Mouse (Mus musculus) midbrain, embryonic 13.5 days (tissue): ENCODE data around the gene Nrde2. TPM values are rescaled to one million over a fixed set of nuclear protein-coding genes. Genes with fewer than 3 reads are reported as not detected.
"Not testable (repeated sequence)": the region's sequence is repeated elsewhere in the genome, so short reads cannot be mapped to it uniquely, and the experiment has no call there.

Source experiments
- ATAC-seq: fragments of 200-750 bp; cut with Nextera tagmentation; 2 replicates; pipeline ENCODE4 v1.8.0; 2017; ENCODE audit warnings: mild to moderate bottlenecking, moderate TSS enrichment, moderate library complexity
- H3K27ac ChIP-seq: fragments of 300-500 bp; sonication (generic); 2 replicates; pipeline ENCODE4 v1.5.1; 2015; ENCODE audit warnings: inconsistent platforms, mild to moderate bottlenecking, moderate library complexity
- H3K27me3 ChIP-seq: fragments of 300-500 bp; sonication (generic); 2 replicates; pipeline ENCODE4 v1.6.1; 2015; ENCODE audit warnings: mild to moderate bottlenecking, inconsistent platforms
- H3K36me3 ChIP-seq: fragments of 300-500 bp; sonication (generic); 2 replicates; pipeline ENCODE4 v1.6.1; 2015; ENCODE audit warnings: mild to moderate bottlenecking, inconsistent platforms
- H3K4me1 ChIP-seq: fragments of 300-500 bp; sonication (generic); replicated peaks from 2 replicates; pipeline ENCODE4 v1.6.1; 2015; ENCODE audit warnings: inconsistent platforms
- H3K4me2 ChIP-seq: fragments of 300-500 bp; sonication (generic); replicated peaks from 2 replicates; pipeline ENCODE4 v1.6.1; 2015; ENCODE audit warnings: moderate library complexity, mild to moderate bottlenecking, inconsistent platforms
- H3K4me3 ChIP-seq: fragments of 300-500 bp; sonication (generic); replicated peaks from 2 replicates; pipeline ENCODE4 v1.5.1; 2015; ENCODE audit warnings: mild to moderate bottlenecking, inconsistent platforms
- H3K9ac ChIP-seq: fragments of 300-500 bp; sonication (generic); replicated peaks from 2 replicates; pipeline ENCODE4 v1.6.1; 2015; ENCODE audit warnings: mild to moderate bottlenecking, inconsistent platforms
- H3K9me3 ChIP-seq: fragments of 300-500 bp; sonication (generic); 2 replicates; pipeline ENCODE4 v1.6.1; 2016; ENCODE audit warnings: mild to moderate bottlenecking, inconsistent platforms
- WGBS: fragments of 180-500 bp; shearing (Covaris S2); methylation state at CpG from one replicate; pipeline ENCODE4 v1.1.7; 2015; 5-methylcytosine and 5-hydroxymethylcytosine counted together
- polyA plus RNA-seq: library from polyadenylated mRNA; unstranded; fragments of >200 nt; fragmentation: Nextera tagmentation; extraction: Ambion mirVana; gene quantifications from 2 replicates; pipeline ENCODE4 v1.2.1, GENCODE M21; 2015

Nrde2 gene
- polyA plus RNA-seq, 1 experiment from 2014 or later, result 14.3 TPM

DNA sequence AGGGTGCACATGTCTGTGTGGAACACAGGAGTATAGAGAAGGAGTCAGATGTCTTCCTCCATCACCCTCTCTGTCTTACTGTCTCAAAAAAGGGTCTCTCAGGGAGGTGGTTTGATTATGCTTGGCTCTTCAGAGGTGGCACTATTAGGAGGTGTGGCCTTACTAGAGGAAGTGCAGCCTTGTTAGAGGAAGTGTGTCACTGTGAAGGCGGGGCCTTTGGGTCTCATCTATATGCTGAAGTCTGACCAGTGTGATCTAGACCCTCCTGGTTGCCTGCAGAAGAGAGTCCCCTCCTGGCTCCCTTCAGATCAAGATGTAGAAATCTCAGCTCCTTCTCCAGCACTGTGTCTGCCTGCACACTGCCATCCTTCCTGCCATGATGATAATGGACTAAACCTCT is 34.7 kb upstream of the Nrde2 start:
- H3K4me3 ChIP-seq, result no peak overlapping the region
- no peaks in the 10 kb centered on the region for H3K9me3 ChIP-seq
- H3K4me1 ChIP-seq, result peaks cover 5% of the 10 kb centered on the region; the same call in 1 of the 2 replicates
- no peak overlapping the region for H3K4me2 ChIP-seq
- no peak overlapping the region for H3K9ac ChIP-seq
- no peaks in the 10 kb centered on the region for H3K36me3 ChIP-seq
- H3K27ac ChIP-seq, result no peak overlapping the region
- 85% methylated on average over 1 of the region's 1 CpGs for WGBS
- ATAC-seq, result no peak
- no peaks in the 10 kb centered on the region for H3K27me3 ChIP-seq

GRCm38 (mm10) chr12:100190802-100191201 is 31.3 kb upstream of the Nrde2 start:
- no peak overlapping the region for H3K4me2 ChIP-seq
- no peak overlapping the region for H3K4me3 ChIP-seq
- H3K9me3 ChIP-seq, result no peaks in the 10 kb centered on the region
- H3K4me1 ChIP-seq, result peaks cover 14% of the 10 kb centered on the region
- no peaks in the 10 kb centered on the region for H3K27me3 ChIP-seq
- no peak overlapping the region for H3K9ac ChIP-seq
- 91% methylated on average over 6 of the region's 6 CpGs for WGBS
- ATAC-seq, result no peak
- no peak overlapping the region for H3K27ac ChIP-seq
- no peaks in the 10 kb centered on the region for H3K36me3 ChIP-seq

DNA sequence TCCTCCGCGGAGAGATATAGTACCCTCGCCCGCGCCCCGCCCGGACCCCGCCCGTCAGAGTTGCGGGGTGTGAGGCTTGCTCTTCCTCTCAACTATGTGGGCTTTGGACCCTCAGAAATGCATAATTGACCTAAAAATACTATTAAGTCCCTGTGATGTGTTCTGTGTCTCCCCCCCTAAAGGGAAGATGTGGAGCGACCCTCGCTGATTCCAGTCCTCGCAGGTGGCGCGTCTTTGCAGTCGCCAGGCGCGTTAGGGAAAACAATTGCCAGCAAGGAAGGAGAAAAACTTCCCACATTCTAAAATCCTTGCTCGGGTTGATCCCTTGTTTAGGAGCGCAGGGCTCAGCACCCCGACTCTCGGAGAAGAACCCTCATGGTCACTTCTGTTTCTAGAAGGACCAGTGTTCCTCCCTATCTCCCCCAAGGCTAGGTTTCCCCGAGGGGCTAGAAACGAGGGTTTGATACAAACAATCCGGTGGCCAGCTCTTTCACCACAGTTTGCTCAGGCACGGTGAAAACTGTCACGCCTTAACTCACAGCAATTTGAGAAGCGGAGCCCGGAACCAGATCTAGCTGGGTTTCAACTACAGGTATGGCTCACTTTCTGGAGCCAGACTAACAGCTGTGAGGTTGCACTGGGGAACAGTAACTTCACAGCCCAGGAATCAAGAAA is 28.4 kb upstream of the Nrde2 start:
- Histone ChIP-seq H3K9me3 (no peaks in the 10 kb centered on the region), H3K9ac (peak overlapping the region; percentile 78), H3K4me3 (peak overlapping the region; percentile 60), H3K36me3 (no peaks in the 10 kb centered on the region), H3K27me3 (no peaks in the 10 kb centered on the region), H3K4me1 (peaks cover 18% of the 10 kb centered on the region), H3K4me2 (peak overlapping the region; percentile 82), H3K27ac (peak overlapping the region; percentile 99)
- ATAC-seq, result no peak
- WGBS, result 2% methylated on average over 29 of the region's 29 CpGs

GRCm38 (mm10) chr12:100187013-100187755 is 27.7 kb upstream of the Nrde2 start:
- peak; percentile 100 for ATAC-seq

DNA sequence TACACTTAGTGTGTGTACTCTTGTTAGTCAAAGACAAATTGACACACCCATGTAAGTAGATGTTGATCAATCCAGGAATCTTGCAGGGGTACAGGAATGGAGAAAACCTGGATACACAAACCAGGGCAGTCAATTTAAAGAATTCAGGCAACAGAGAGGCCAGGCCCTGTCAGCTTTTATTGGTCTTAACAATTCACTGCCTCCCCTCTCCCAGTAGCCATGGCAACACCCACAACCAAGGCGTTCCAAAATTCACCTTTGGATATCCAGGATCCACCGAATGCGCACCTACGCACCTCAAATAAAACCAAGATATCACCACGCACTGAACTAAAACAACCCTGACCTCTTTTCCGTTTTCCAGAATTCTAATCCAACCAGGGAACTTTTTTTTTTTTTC is 26.9 kb upstream of the Nrde2 start:
- H3K4me1 ChIP-seq, result peaks cover 18% of the 10 kb centered on the region
- H3K4me3 ChIP-seq, result peak overlapping the region; percentile 60
- peak overlapping the region; percentile 89 for H3K9ac ChIP-seq
- no peak for ATAC-seq
- no peaks in the 10 kb centered on the region for H3K9me3 ChIP-seq
- WGBS, result 4% methylated on average over 6 of the region's 6 CpGs
- H3K27ac ChIP-seq, result peak overlapping the region; percentile 99
- H3K36me3 ChIP-seq, result no peaks in the 10 kb centered on the region
- peak overlapping the region; percentile 82 for H3K4me2 ChIP-seq
- no peaks in the 10 kb centered on the region for H3K27me3 ChIP-seq

More at GRCm38 (mm10) chr12:100187013-100187755, 27.7 kb upstream of the Nrde2 start:
- peak overlapping the region; percentile 60 for H3K4me3 ChIP-seq
- H3K9ac ChIP-seq, result peak overlapping the region; percentile 89
- H3K9me3 ChIP-seq, result no peaks in the 10 kb centered on the region
- H3K4me1 ChIP-seq, result peaks cover 18% of the 10 kb centered on the region
- H3K4me2 ChIP-seq, result peak overlapping the region; percentile 82
- peak overlapping the region; percentile 99 for H3K27ac ChIP-seq
- H3K27me3 ChIP-seq, result no peaks in the 10 kb centered on the region
- no peaks in the 10 kb centered on the region for H3K36me3 ChIP-seq
- under 1% methylated on average over 52 of the region's 52 CpGs for WGBS

- H3K4me2 ChIP-seq, result peak overlapping the region; percentile 82; the same call in 1 of the 2 replicates
- H3K4me1 ChIP-seq, result peaks cover 18% of the 10 kb centered on the region
- 56% methylated on average over 7 of the region's 7 CpGs for whole genome bisulfite sequencing
- no peaks in the 10 kb centered on the region for H3K9me3 ChIP-seq
- no peak for ATAC-seq
- peak overlapping the region; percentile 33; the same call in 1 of the 2 replicates for H3K9ac ChIP-seq
- no peaks in the 10 kb centered on the region for H3K36me3 ChIP-seq
- no peaks in the 10 kb centered on the region for H3K27me3 ChIP-seq
- H3K4me3 ChIP-seq, result peak overlapping the region; percentile 60; the same call in 1 of the 2 replicates
- peak overlapping the region; percentile 19; the same call in 1 of the 2 replicates for H3K27ac ChIP-seq
These were observed 26.4 kb upstream of the Nrde2 start for GRCm38 (mm10) chr12:100185897-100186296.

GRCm38 (mm10) chr12:100184976-100185375 is 25.5 kb upstream of the Nrde2 start:
- not testable (repeated sequence) for ATAC-seq, H3K27me3 ChIP-seq, H3K36me3 ChIP-seq, H3K9ac ChIP-seq, H3K27ac ChIP-seq, H3K9me3 ChIP-seq, H3K4me2 ChIP-seq, H3K4me3 ChIP-seq
- WGBS, result 87% methylated on average over 2 of the region's 2 CpGs
- peaks cover 18% of the 10 kb centered on the region for H3K4me1 ChIP-seq

GRCm38 (mm10) chr12:100183970-100184369 is 24.5 kb upstream of the Nrde2 start:
- Histone ChIP-seq H3K27ac (no peak overlapping the region), H3K4me1 (peaks cover 22% of the 10 kb centered on the region), H3K27me3 (no peaks in the 10 kb centered on the region), H3K9ac (no peak overlapping the region), H3K4me3 (no peak overlapping the region), H3K36me3 (no peaks in the 10 kb centered on the region), H3K4me2 (no peak overlapping the region), H3K9me3 (no peaks in the 10 kb centered on the region)
- no peak for ATAC-seq
- 77% methylated on average over 5 of the region's 5 CpGs for WGBS

- Histone ChIP-seq H3K36me3 (no peaks in the 10 kb centered on the region), H3K9ac (no peak overlapping the region), H3K27ac (no peak overlapping the region), H3K27me3 (no peaks in the 10 kb centered on the region), H3K9me3 (no peaks in the 10 kb centered on the region), H3K4me3 (no peak overlapping the region), H3K4me1 (peaks cover 19% of the 10 kb centered on the region), H3K4me2 (no peak overlapping the region)
- ATAC-seq, result no peak
- 86% methylated on average over 2 of the region's 2 CpGs for WGBS
These were observed 23.2 kb upstream of the Nrde2 start for GRCm38 (mm10) chr12:100182676-100183075.

- H3K4me3 ChIP-seq, result no peak overlapping the region
- WGBS, result 91% methylated on average over 13 of the region's 13 CpGs
- H3K4me2 ChIP-seq, result no peak overlapping the region
- no peaks in the 10 kb centered on the region for H3K36me3 ChIP-seq
- H3K27me3 ChIP-seq, result no peaks in the 10 kb centered on the region
- H3K4me1 ChIP-seq, result peaks cover 22% of the 10 kb centered on the region
- no peak overlapping the region for H3K27ac ChIP-seq
- no peak overlapping the region for H3K9ac ChIP-seq
- no peak for ATAC-seq
- no peaks in the 10 kb centered on the region for H3K9me3 ChIP-seq
These were observed 21.3 kb upstream of the Nrde2 start for GRCm38 (mm10) chr12:100180802-100181201.

GRCm38 (mm10) chr12:100178898-100179440 is 19.5 kb upstream of the Nrde2 start:
- peak overlapping the region; percentile 39 for H3K27ac ChIP-seq
- no peaks in the 10 kb centered on the region for H3K36me3 ChIP-seq
- ATAC-seq, result peak; percentile 26; the same call in 1 of the 2 replicates
- WGBS, result 26% methylated on average over 6 of the region's 6 CpGs
- H3K27me3 ChIP-seq, result no peaks in the 10 kb centered on the region
- peaks cover 21% of the 10 kb centered on the region; the same call in 1 of the 2 replicates for H3K4me1 ChIP-seq
- no peaks in the 10 kb centered on the region for H3K9me3 ChIP-seq
- no peak overlapping the region for H3K4me2 ChIP-seq
- no peak overlapping the region for H3K9ac ChIP-seq
- no peak overlapping the region for H3K4me3 ChIP-seq

- no peaks in the 10 kb centered on the region for H3K36me3 ChIP-seq
- no peak overlapping the region for H3K9ac ChIP-seq
- ATAC-seq, result peak; percentile 68
- WGBS, result 46% methylated on average over 11 of the region's 11 CpGs
- peaks cover 21% of the 10 kb centered on the region; the same call in 1 of the 2 replicates for H3K4me1 ChIP-seq
- H3K27me3 ChIP-seq, result no peaks in the 10 kb centered on the region
- no peak overlapping the region for H3K4me3 ChIP-seq
- H3K4me2 ChIP-seq, result no peak overlapping the region
- no peaks in the 10 kb centered on the region for H3K9me3 ChIP-seq
- H3K27ac ChIP-seq, result peak overlapping the region; percentile 44; the same call in 1 of the 2 replicates
These were observed 17.1 kb upstream of the Nrde2 start for GRCm38 (mm10) chr12:100176469-100177056.
